Mouse (Mus musculus) adrenal gland, adult 8-10 months (tissue): ENCODE results near the gene Wdr82. TPM values are rescaled to one million over a fixed set of nuclear protein-coding genes. Genes with fewer than 3 reads are reported as not detected.
"Not testable (repeated sequence)": the region's sequence is repeated elsewhere in the genome, so short reads cannot be mapped to it uniquely, and the experiment has no call there.

Source experiments
- DNase-seq: peaks from one replicate; pipeline ENCODE4 v3.0.0; 2022
- total RNA-seq, 4 experiments: library from RNA; stranded (reverse); gene quantifications; 2 replicates each; pipeline ENCODE4 v1.2.4; 2022

Gene Wdr82
- total RNA-seq, 4 experiments from 2014 or later, result 64.6 to 102 (median 99.7) TPM

DNA sequence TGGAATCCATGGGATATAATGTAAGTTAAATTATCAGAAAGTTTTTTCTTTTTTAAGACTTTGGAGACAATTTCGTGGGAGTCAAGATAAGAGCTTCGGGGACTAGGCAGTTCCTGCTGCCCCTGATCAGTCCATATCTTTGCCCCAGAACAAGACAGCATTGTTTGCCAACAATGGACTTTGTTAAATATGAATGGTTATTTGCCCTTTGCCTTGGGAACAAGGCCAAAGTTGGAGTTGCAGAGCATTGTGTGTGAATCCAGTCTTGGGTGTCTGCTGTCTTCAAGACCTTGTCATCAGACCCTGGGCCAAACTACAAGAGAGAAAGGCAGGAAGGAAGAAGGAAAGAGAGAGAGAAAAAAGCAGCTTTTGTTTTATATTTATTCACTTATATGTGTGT is 4.0 kb upstream of the Wdr82 start:
- DNase-seq, result no peak

DNA sequence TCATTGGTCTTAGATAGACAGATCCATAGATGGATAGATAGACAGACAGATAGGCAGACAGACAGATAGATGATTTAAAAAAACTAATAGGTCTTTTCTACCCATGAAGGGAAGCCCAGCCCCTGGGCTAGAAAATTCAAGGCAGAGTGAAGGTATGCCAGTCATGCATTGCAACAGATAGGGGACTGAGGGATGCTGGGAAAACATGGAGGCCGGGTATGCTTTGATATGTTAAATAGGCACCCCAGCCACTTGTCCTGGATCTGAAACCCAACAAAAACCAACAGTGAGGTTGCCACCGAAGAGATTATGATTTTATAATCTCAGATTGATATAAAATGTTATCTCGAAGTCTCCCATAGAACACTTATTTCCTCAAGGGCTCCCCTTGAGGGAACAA is 3.5 kb upstream of the Wdr82 start:
- DNase-seq, result no peak

DNA sequence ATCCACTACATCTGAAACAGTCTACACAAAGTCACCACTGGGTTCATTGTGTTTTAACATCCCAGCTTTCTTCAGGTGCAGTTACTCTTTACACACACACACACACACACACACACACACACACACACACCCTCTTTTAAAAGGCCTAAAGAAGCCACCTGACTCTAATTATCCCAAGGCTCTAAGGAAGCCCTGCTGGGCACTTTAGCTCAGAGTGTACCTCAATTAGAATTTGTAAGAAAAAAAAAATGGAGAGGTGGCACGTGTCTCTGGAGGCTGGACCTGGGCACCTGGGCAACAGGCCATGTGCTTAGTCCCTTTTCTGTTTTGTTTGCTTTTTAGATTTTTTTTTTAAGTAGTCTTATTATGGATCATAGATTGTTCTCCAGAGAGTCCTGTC is 3.0 kb upstream of the Wdr82 start:
- no peak for DNase-seq

DNA sequence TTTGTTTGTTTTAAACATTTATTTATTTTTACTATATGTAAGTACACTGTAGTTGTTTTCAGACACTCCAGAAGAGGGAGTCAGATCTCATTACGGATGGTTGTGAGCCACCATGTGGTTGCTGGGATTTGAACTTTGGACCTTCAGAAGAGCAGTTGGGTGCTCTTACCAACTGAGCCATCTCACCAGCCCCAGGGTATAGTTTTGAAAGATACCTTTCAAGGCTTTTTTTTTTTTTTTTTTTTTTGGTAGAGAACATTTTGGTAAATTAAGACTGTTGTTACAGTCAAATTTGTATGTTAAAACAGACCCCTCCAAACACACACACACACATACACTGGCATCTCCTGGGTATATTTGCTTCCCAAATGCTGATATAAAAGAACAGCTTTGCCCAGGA is 1.7 kb upstream of the Wdr82 start:
- DNase-seq, result not testable (repeated sequence)

DNA sequence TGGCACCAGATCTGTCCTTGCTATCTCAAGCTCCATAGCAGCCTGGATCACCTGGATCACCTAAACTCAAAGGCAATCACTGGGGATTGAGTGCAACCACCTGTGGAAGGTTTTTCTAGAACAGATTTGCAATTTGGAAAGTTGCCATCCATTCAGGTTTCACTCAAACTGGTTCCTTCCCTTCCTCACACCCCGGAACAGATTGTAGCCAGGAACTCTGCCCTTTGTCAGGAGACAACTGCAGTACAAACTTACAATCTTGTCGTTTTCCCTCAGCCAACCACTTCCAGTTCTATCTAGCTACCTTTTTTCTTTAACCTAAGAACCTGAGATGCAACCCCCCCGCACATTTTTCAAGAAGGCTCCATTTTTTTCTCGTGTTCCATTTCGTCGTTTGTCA is 811 bp upstream of the Wdr82 start:
- no peak for DNase-seq

DNA sequence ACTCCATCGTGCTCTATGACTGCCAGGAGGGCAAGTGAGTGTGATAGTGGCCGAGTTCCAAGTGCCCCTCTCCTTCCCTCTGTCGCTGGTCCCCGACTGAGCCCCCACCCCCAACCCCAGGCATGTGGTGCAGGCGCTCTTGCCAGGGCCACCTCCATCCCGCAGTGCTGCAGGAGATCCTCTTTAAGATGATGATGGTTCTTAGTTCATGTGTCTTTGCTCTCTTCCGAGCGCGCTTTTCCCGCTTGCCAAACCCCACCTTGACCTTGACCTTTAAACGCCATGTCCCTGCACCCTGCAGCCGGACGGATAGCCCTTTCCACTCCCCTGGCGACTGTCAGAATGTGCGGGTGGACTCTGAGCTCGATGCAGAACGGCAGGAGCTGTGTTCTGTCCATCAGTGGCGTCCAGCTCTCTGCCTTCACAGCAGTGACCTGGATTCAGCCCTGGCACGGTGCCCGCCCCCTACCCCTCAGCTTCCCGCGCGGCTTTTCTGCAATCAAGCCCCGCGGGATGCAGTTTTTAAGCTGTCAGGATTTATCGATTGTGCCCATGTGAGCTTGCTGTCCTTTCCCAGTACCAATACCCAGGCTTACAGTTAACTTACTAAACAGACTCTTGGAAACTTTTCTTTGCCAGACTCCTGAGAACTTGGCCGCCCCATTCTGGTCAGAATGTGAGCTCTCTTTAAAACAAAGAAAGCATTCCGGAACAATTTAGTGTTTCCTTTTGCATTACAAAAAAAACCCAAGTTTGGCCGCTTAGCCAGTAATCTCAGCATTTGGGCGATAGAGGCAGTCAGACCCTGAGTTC is 824 bp downstream of the Wdr82 start:
- peak; percentile 79 for DNase-seq

DNA sequence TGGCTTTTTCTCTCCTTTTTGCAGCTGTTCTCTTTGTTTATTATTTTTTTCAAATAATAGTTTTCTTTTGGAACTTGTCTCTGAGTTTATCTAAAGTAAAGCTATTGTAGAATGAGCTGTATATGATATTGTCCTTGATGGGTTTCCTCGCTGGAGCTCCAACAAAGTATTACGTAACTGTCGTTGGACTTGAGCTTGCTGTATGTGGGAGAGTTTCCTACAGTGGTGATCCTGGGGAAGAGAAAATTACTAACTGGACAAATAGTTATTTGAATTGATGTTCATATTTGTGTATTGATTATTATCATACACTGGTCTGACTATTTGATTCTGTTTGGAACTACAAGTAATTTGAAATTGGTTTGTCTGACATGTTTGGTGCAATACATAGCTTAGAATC is 1.8 kb downstream of the Wdr82 start:
- DNase-seq, result no peak

DNA sequence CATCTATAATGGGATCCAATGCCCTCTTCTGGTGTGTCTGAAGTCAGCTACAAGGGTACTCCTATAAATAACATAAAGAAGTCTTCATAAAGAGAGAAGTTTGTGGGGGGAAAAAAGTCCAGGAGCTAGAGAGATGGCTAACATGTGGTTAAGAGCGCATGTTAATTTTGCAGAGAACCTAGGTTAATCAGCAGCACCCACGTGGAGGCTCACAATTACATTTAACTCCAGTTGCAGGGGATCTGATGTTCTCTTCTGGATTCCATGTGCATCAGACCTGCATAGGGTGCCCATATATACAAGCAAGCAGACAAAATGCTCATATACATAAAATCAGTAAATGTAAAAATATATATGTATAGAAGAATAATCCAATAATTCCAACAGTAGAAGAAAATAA is 2.6 kb downstream of the Wdr82 start:
- no peak for DNase-seq

DNA sequence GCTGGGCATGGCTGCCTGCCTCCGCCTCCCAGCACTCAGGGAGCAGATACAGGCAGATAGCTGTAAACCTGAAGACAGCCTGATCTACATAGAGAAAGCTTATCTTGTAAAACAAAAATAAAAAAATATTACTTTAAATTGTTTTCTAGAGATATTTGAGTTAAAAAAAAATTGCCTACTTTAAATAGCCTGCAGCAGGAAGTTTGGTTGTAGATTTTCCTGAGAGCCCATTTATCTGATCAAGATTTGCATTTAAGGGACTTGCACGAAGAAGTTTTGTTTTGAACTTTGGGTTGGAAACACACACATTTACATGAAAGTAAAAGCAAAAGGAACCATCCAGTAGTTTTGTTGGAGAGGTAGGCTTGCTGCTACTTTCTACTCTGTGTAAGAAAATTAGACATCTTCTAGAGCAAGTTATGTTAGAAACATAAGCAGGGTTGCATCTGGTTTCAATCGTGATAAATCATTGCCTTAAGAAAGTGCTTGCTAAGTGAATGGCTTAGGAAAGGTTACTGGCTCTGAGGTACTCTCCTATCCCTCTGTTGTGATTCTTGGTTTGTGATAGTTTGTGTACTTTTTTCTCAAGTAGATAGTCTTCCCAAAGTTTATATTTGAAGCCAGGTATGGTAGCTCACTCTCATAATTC is 4.9 kb downstream of the Wdr82 start:
- no peak for DNase-seq

DNA sequence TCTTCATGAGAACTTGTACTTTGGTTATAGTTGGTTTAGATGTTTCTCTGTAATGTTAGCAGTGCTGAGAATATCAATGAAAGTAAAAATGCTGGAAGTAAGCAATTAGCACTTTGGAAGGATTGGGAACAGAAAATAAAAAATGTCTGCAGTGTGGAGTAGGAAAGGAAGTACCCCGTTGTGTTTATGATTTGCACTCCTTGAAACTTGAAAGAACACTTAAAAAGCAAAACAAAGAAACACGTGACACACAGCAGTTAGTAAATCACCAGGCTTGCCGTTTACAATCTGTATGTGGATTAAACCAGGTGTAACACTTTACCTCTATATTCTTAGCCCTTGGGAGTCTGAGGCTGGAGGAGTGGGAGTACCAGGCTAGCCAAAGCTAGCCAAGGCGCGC is 6.0 kb downstream of the Wdr82 start:
- no peak for DNase-seq

DNA sequence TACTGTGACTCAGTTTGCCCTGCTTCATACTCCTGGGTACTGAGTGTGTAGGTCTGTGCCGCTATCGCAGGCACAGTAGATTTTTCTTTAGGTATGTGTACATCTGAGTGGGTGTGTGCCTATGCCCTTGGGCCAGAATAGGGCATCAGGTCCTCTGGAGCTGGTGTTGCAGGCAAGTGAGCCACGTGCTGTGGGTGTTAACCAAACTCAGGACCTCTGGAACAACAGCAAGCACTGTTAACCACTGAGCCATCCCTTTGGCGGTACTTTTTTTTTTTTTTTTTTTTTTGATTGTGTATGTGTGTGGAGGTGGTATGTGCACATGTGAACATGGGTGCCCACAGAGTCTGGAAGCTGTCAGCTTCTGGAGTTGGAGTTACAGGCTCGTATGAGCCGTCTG is 7.1 kb downstream of the Wdr82 start:
- DNase-seq, result no peak

DNA sequence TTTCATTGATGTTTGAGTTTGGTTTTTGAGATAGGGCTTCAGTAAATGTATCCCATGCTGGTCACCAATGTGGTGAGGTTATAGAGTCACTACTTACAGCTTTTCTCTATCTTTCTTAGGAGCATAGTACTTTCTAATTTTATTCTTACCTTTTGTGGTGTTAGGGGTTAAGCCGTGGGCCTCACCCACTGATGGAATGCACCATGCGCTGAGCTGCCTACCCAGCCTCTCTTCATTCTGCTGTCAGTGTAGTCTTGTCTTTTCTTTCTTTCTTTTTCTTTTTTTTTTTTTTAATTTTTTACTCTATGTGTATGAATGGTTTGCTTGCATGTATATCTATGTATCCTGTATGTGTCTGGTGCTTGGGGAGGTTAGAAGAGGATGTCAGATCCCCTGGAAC is 8.7 kb downstream of the Wdr82 start:
- DNase-seq, result no peak

DNA sequence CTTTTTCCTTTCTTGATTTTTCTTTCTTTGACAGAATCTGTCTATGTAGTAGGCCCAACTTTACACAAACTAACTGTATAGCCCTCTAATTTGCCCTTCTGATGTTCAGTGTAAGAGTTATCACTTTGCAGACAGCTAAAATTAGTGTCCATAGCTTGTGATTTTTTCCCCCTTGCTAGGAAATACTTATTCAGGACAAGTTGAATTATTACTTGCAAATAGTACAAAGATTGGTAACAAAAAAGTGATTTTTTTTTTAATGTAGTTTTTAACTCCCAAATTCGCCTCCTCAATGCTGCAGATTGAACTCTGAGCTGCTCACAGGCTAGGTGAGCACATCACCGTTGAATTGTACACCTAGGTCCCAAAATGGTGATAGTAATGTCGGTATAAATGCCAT is 9.2 kb downstream of the Wdr82 start:
- DNase-seq, result no peak

DNA sequence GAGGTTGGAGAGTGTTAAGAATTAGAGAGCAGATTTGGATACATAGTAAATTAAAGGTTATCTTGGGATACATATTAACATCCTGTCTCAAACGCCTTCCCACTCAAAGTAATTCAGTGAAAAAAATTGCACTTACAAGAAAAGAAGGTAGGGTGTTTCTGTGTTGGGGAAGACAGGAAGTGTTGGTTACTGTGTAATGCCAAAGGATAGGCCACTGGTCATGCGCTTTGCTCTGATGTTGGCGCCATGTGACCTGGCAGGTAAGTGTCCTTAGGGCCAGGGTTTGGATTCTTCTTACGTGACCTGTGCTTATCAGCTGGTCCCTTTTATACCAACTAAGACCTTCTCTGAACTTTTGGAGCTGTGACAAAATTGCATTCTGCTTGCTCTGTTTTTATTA is 11.4 kb downstream of the Wdr82 start:
- no peak for DNase-seq

DNA sequence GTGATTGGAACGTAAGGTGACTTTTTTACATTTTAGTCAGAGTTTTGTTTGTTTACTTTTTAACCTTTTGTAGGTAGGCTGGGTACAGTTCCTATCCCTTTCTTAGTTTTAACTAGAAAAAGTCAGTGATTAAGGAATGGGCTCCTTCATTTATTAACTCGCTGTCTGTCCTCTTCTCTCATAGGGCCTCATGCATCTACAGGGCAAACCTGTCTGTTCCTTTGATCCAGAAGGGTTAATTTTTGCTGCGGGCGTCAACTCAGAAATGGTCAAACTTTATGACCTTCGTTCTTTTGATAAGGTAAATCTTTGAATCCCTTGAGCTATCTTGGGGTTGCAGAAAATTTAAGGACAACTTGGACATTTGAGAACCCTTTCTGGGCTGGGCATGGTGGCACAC is 13.3 kb downstream of the Wdr82 start:
- DNase-seq, result no peak

DNA sequence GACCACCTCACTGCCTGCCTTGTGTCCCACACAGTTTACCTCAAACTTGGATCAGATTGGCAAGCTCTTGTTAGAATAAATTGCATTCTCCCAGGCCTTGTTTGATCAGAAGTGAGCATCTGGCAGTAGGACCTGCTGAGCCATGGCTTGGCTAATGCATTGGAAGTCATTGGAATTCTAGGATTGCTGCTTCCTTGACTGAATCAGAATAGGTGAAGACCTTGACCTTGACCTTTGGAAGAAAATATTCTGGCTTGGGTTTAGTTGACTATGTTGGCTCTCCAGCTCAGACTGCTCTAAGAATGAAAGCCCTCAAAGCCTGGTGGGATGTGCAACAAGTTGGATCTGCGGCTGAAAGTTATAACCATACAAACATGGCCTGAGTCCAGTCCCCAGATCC is 20.6 kb downstream of the Wdr82 start:
- DNase-seq, result no peak

DNA sequence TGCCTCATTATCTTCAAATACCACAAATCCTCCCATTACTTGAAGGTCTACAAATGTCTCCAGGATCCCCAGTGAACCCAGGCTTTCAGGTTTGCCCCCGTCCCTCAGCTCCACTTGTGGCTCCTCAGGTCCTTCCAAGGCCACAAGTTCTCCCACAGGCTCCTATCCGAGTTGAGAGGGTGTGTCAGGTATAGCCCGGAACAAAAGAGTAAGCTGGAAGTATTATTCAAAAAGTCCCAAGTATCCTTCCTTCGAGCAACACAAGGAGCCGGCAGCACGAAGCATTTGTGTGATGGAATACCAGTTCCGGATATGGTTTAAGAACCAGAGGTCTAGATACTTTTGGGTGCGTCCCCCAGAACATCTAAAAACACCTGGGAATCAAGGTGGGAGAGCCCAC is 21.3 kb downstream of the Wdr82 start:
- no peak for DNase-seq

DNA sequence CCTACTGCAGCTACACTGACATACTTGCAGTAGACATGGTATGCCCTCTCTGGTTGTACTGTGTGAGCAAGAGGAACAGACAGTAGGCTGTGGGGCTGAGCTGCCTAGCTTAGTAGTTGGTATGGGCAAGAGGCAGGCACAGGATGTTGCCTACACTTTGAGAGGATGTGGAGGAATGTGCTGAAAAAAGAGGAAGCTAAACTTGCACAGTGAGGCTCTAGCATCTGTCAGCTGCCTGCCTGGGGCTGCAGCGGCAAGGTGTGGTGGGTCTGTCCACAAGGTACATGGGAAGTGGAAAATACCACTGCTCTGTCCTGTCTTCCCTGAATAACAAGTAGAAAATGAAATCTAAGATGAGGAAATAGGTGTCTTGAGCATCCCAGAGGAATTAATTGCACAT is 22.3 kb downstream of the Wdr82 start:
- DNase-seq, result no peak

DNA sequence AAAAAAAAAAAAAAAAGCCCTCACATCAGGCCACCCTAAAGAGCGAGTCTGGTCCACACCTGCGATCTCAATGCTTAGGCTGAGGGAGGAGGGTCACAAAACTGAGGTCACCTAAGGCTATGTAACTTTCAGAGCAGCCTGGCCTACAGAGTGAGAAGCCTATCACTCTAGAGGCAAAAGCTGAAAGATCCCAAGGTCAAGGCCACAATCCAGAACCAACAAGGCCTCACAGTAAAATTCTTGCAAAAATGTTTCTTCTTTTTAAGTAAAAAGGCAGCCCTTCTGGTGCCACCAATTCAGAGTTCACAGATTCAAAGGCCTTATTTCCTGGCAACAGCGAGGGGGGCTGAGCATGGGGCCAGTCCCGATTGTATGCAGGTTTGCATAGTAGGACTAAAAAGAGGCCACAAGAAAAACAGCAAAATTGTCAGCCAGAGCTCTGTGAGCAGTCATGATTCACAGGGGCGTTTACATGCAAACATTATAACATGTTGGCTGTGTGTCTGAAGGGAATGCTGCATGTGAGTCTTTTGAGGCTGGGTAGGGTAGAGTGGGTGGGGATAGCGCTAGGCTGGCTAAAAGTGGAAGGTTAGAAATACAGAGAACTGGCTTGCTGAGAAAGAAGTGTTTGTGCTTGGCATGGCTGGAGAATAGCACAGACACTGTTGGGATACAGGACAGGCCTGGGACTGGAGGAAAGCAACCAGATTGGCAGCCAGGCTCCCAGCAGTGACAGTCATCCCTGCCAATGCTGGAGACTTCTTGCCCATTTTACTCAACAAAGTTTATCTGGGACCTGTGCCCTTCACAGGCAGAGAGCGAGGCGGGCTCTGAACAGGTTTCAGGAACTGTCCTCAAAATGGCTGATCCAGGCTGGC is 23.4 kb downstream of the Wdr82 start:
- no peak for DNase-seq

DNA sequence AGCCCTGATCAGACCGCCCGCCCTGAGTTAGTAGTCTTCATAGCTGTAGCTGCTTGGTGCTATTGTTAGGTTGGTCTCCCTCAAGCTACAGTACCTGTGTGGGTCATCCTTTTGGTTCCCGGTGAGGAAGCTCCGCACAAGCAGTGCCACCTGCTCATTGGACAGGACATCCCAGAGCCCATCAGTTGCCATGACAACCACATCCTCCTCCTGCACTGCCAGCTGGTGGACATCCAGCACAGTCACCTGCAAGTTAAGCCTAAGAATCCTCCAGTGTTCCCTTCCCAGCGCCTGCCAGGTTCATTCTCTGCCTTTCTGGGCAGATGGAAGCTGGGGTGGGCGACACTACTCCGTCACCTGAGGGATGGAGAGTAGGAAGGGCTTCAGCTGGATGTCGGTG is 25.0 kb downstream of the Wdr82 start:
- no peak for DNase-seq

DNA sequence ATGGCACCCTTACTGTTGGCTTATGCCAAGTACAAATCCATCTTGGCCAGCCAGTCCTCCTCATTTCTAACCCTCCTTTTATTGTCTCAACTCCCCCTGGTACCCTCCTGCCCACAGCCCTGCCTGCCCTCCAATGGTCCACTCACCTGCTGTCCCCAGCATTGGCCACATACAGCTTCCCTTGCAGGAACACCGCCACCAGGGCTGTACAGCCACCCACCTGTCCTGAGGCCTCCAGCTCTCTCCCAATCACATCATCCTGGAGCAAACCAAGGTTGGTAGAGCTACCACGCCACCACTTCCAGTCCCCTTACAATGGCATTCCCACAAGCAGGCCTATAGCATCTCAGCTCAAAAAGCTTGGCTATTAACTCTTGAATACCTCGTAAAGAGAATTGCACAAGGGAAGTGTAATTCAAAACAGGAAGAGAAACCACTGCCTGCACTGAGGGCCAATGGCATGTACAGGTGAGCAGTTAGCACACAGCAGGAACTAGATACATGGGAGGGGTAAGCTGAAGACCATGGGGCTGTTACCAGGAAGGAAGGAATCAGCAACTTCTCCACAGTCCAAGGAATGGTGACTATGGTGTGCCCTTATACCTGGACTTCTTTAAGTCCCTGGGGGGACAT is 26.5 kb downstream of the Wdr82 start:
- DNase-seq, result no peak

DNA sequence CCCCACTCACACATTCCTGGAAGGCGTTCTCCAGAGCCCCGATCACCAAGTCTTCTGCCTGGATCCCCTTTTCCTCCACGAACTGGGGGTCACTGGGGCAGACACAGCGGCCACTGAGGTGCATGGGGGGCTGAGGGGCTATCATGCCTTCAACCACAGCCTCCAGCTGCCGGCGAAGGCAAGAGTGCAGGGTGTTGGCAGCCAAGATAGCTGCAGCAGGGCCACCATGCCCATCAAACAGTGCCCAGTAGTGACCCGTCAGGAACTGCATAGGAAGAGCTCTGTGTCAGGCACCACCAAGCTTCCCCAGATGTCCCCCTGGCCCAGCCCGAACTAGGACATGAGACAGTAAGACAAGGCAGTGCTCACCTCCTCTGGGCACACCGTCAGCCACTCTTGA is 27.0 kb downstream of the Wdr82 start:
- DNase-seq, result no peak

DNA sequence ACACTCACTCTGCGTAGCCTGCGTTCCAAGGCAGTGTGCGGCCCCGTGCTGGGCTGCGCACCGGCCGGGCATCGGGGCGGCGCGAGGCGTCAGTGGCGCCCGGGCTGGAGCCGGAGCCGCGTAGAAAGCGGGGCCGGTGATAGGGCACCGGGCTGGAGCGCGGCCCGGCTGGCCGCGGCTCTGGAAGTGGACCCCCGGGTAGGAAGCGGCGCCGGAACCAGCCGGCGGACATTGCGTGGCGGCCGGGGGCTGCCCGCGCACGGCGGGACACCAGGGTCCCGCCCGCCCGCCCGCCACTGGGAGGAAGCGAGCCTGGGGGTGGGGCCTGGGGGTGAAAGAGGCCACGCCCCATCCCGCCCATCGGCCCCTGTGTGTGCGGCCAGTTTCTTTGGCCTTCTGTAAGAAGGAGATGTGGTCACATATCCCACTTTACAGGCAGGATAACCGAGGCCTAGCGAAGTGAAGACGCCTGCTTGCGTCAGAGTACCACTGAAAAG is 28.3 kb downstream of the Wdr82 start:
- DNase-seq, result no peak
